Mouse (Mus musculus) CH12.LX (cell line): ENCODE measurements around the gene Pla2r1.

Experiments
- CTCF ChIP-seq, 2 experiments: IDR thresholded peaks in 1 of 2; conservative IDR thresholded peaks in 1 of 2; 2 replicates each; pipeline ENCODE4 v1.5.1; 2011 to 2012; ENCODE audit warnings: low read depth in 2 of 2, low read length in 2 of 2, improper control_type of control experiment in 1 of 2, inconsistent platforms in 1 of 2, mild to moderate bottlenecking in 1 of 2, moderate library complexity in 1 of 2
- MYC ChIP-seq: IDR thresholded peaks from 2 replicates; pipeline ENCODE4 v1.6.1; 2011; ENCODE audit warnings: low read depth, mild to moderate bottlenecking, improper control_type of control experiment, low read length
- RCOR1 ChIP-seq: conservative IDR thresholded peaks from 2 replicates; pipeline ENCODE4 v1.6.1; 2012; ENCODE audit warnings: low read depth, mild to moderate bottlenecking, inconsistent platforms, low read length, improper control_type of control experiment
- ZC3H11A ChIP-seq: IDR thresholded peaks from 2 replicates; pipeline ENCODE4 v1.6.1; 2012; ENCODE audit warnings: low read depth, mild to moderate bottlenecking, inconsistent platforms, low read length, improper control_type of control experiment

DNA sequence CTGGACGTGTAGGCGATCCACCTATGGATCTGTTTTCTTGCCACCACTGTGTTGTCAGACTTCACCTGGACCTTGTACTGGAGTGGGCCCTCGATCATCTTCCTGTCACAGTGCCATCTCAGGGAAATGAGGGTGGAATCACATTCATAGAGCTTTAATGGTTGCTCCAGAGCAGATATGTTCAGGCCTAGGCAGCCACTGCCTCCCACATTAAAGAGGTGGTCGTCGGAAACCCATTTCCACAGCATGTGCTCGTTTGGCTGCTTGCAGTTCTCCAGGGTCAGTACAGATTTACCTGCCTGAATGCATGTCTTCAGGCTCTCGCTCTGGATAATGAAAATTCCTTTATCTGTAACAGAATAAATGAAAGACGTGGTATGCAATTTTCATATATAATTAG, 18.4 kb downstream of the Pla2r1 start:
- TF ChIP-seq CTCF (conservative IDR thresholded peaks at IDR 0.05 in 1 of 2, IDR thresholded peaks at IDR 0.05 in 1 of 2; ENCODE audit: low read depth in 2 of 2, low read length in 2 of 2) (no peak), MYC (no peak), RCOR1 (no peak), ZC3H11A (no peak)
